Mouse (Mus musculus) stomach, embryonic 15.5 days (tissue): Measurements from ENCODE around the gene Mrpl57. TPM values are rescaled to one million over a fixed set of nuclear protein-coding genes. Genes with fewer than 3 reads are reported as not detected.
"Not testable (repeated sequence)": the region's sequence is repeated elsewhere in the genome, so short reads cannot be mapped to it uniquely, and the experiment has no call there.

Experiments
- ATAC-seq: fragments of 200-750 bp; cut with Nextera tagmentation; 2 replicates; pipeline ENCODE4 v1.8.0; 2017; ENCODE audit warnings: low read depth, moderate number of reproducible peaks, moderate TSS enrichment; ENCODE audit not compliant: insufficient read depth, low FRiP score
- H3K27ac ChIP-seq: fragments of 300-500 bp; sonication (generic); 2 replicates; pipeline ENCODE4 v1.5.1; 2015; ENCODE audit warnings: mild to moderate bottlenecking, inconsistent platforms
- H3K27me3 ChIP-seq: fragments of 300-500 bp; sonication (generic); replicated peaks from 2 replicates; pipeline ENCODE4 v1.6.1; 2015; ENCODE audit warnings: inconsistent platforms
- H3K36me3 ChIP-seq: fragments of 300-500 bp; sonication (generic); 2 replicates; pipeline ENCODE4 v1.6.1; 2015; ENCODE audit warnings: inconsistent platforms
- H3K4me1 ChIP-seq: fragments of 300-500 bp; sonication (generic); 2 replicates; pipeline ENCODE4 v1.6.1; 2015; ENCODE audit warnings: inconsistent platforms
- H3K4me2 ChIP-seq: fragments of 300-500 bp; sonication (generic); 2 replicates; pipeline ENCODE4 v1.6.1; 2015; ENCODE audit warnings: mild to moderate bottlenecking, inconsistent platforms
- H3K4me3 ChIP-seq: fragments of 300-500 bp; sonication (generic); replicated peaks from 2 replicates; pipeline ENCODE4 v1.5.1; 2015; ENCODE audit warnings: inconsistent platforms
- H3K9ac ChIP-seq: fragments of 300-500 bp; sonication (generic); 2 replicates; pipeline ENCODE4 v1.6.1; 2015; ENCODE audit warnings: inconsistent platforms
- H3K9me3 ChIP-seq: fragments of 300-500 bp; sonication (generic); 2 replicates; pipeline ENCODE4 v1.6.1; 2016; ENCODE audit warnings: inconsistent platforms
- WGBS: fragments of 180-500 bp; shearing (Covaris S2); methylation state at CpG from one replicate; pipeline ENCODE4 v1.1.7; 2015; 5-methylcytosine and 5-hydroxymethylcytosine counted together
- polyA plus RNA-seq: library from polyadenylated mRNA; unstranded; fragments of >200 nt; fragmentation: Nextera tagmentation; extraction: Ambion mirVana; gene quantifications from 2 replicates; pipeline ENCODE4 v1.2.1, GENCODE M21; 2015

Gene Mrpl57
- polyA plus RNA-seq, 1 experiment from 2014 or later, result 186 TPM

DNA sequence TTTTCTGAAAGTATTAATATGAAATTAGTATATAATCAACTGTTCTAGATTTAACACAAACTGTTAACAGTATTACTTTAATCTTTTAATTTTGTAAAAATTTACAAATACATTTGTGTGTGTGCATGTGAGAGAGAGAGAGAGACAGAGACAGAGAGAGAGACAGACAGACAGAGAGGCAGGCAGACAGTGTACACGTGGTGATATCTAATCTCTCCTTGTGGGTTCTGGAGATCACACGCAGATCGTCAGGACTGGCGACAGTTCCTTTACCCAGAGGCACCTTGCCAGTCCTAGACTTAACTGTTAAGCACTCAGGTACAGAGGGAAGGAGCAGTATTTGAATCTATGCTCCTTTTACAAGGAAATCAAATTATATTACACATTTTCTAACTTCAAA, 5.2 kb upstream of the Mrpl57 start:
- WGBS, result 70% methylated on average over 4 of the region's 4 CpGs
- no peak overlapping the region for H3K4me2 ChIP-seq
- no peaks in the 10 kb centered on the region for H3K9me3 ChIP-seq
- H3K4me3 ChIP-seq, result no peak overlapping the region
- no peaks in the 10 kb centered on the region for H3K4me1 ChIP-seq
- no peak overlapping the region for H3K9ac ChIP-seq
- ATAC-seq, result no peak
- no peaks in the 10 kb centered on the region for H3K27me3 ChIP-seq
- H3K27ac ChIP-seq, result no peak overlapping the region
- H3K36me3 ChIP-seq, result peaks cover 19% of the 10 kb centered on the region; the same call in 1 of the 2 replicates

- no peaks in the 10 kb centered on the region for H3K27me3 ChIP-seq
- no peak overlapping the region for H3K27ac ChIP-seq
- ATAC-seq, result no peak
- 44% methylated on average over 1 of the region's 1 CpGs for WGBS
- H3K36me3 ChIP-seq, result no peaks in the 10 kb centered on the region
- H3K4me3 ChIP-seq, result peak overlapping the region; percentile 90
- H3K4me2 ChIP-seq, result peak overlapping the region; percentile 73
- no peaks in the 10 kb centered on the region for H3K9me3 ChIP-seq
- peak overlapping the region; percentile 96; the same call in 1 of the 2 replicates for H3K9ac ChIP-seq
- H3K4me1 ChIP-seq, result peaks cover 7% of the 10 kb centered on the region; the same call in 1 of the 2 replicates
These were observed 1.2 kb downstream of the Mrpl57 start for GRCm38 (mm10) chr14:57827284-57827683.

DNA sequence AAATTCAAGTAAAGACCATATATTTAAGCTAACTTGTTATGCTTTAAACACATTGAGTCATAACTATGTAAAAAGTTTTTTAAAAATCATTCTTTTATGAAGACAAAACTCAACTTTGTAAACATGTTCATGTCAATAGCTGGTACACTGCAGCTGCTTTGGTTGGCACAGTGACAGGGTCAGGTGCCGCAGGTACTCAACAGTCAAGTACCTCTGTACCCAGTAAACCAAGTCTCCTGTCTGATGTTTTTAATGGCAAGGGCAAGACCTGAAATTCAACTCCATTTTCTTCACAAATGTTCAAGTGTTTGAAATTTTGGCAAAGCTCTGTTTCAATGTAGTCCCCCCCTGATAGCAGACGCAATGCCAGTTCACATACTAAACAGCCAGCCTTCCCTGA, 7.5 kb downstream of the Mrpl57 start:
- Histone ChIP-seq H3K9ac (no peak overlapping the region), H3K27ac (no peak overlapping the region), H3K4me3 (no peak overlapping the region), H3K9me3 (no peaks in the 10 kb centered on the region), H3K4me2 (no peak overlapping the region), H3K27me3 (no peaks in the 10 kb centered on the region), H3K36me3 (peaks cover 13% of the 10 kb centered on the region), H3K4me1 (no peaks in the 10 kb centered on the region)
- ATAC-seq, result no peak
- 92% methylated on average over 2 of the region's 2 CpGs for WGBS

GRCm38 (mm10) chr14:57835157-57835556, 9.1 kb downstream of the Mrpl57 start:
- Histone ChIP-seq H3K27me3 (no peaks in the 10 kb centered on the region), H3K9me3 (no peaks in the 10 kb centered on the region), H3K9ac (no peak overlapping the region), H3K36me3 (peaks cover 22% of the 10 kb centered on the region), H3K27ac (no peak overlapping the region), H3K4me3 (no peak overlapping the region), H3K4me1 (no peaks in the 10 kb centered on the region), H3K4me2 (no peak overlapping the region)
- WGBS, result 84% methylated on average over 10 of the region's 10 CpGs
- ATAC-seq, result no peak

DNA sequence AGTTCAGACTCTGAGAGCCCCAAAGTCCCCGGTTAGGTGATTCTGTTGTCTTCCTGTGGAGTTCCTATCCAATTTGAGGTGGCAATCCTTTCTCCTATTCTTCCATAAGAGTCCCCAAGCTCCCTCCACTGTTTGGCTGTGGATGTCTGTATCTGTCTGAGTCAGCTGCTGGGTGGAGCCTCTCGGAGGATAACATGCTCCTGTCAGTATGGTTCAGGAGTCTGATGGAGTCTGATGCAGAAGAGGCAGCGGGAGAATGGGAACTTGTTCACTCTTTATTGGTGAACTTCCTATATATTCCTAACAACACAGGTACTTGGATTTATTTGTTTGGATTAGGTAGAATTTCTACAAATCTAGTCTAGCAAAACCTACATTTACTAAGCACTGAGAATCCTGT, 18.5 kb downstream of the Mrpl57 start:
- ATAC-seq, result no peak
- Histone ChIP-seq H3K27ac (no peak overlapping the region), H3K9ac (no peak overlapping the region), H3K4me2 (no peak overlapping the region), H3K36me3 (peaks cover 9% of the 10 kb centered on the region; the same call in 1 of the 2 replicates), H3K9me3 (no peaks in the 10 kb centered on the region), H3K4me1 (no peaks in the 10 kb centered on the region), H3K4me3 (no peak overlapping the region), H3K27me3 (no peaks in the 10 kb centered on the region)
- WGBS, result 90% methylated on average over 3 of the region's 3 CpGs

DNA sequence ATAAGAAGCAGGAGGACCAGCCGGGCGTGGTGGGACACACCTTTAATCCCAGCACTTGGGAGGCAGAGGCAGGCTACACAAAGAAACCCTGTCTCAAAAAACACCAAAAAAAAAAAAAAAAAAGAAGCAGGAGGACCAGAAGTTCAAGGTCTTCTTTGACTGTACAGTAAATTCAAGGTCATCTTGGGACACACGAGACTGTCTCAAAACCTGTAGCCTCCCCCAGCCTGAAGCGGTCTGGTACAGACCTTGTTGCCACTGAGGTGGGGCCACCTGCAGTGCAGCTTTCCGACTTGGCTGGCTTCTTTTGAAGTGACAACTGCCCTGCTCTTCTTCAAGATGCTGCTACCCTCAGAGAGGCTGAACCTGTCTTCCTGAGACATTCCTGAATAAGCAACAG, 22.0 kb downstream of the Mrpl57 start:
- not testable (repeated sequence) for H3K4me1 ChIP-seq, H3K27ac ChIP-seq, H3K36me3 ChIP-seq, H3K4me2 ChIP-seq, H3K9ac ChIP-seq, H3K27me3 ChIP-seq, H3K9me3 ChIP-seq, H3K4me3 ChIP-seq, ATAC-seq
- 83% methylated on average over 5 of the region's 5 CpGs for WGBS

GRCm38 (mm10) chr14:57848646-57849045, 22.6 kb downstream of the Mrpl57 start:
- Histone ChIP-seq H3K9ac (no peak overlapping the region), H3K9me3 (no peaks in the 10 kb centered on the region), H3K36me3 (0 out of 2 replicates have a peak, but pooled peaks cover 3% of the 10 kb centered on the region), H3K4me1 (no peaks in the 10 kb centered on the region), H3K27ac (no peak overlapping the region), H3K4me3 (no peak overlapping the region), H3K27me3 (no peaks in the 10 kb centered on the region), H3K4me2 (no peak overlapping the region)
- WGBS, result 93% methylated on average over 2 of the region's 2 CpGs
- ATAC-seq, result no peak

- Histone ChIP-seq H3K4me2 (no peak overlapping the region), H3K36me3 (0 out of 2 replicates have a peak, but pooled peaks cover 3% of the 10 kb centered on the region), H3K4me1 (no peaks in the 10 kb centered on the region), H3K9ac (no peak overlapping the region), H3K4me3 (no peak overlapping the region), H3K27me3 (no peaks in the 10 kb centered on the region), H3K27ac (no peak overlapping the region), H3K9me3 (no peaks in the 10 kb centered on the region)
- 83% methylated on average over 3 of the region's 3 CpGs for WGBS
- no peak for ATAC-seq
These were observed 24.3 kb downstream of the Mrpl57 start for GRCm38 (mm10) chr14:57850330-57850729.

- Histone ChIP-seq H3K9ac (no peak overlapping the region), H3K9me3 (no peaks in the 10 kb centered on the region)
These were observed 26.9 kb downstream of the Mrpl57 start for GRCm38 (mm10) chr14:57852961-57853360.

DNA sequence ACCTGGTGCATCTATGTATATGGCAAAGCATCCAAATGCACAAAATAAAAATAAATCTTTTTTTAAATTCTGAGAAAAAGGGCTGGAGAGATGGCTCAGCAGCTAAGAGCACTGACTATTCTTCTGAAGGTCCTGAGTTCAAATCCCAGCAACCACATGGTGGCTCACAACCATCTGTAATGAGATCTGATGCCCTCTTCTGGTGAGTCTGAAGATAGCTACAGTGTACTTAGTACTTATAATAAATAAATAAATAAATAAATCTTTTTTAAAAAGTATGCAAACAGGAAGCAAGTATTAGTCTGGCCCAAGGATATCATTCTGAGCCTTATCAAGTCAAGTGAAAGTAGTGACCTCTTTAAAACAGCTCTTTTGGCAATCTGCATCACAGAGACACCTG, 30.0 kb downstream of the Mrpl57 start:
- not testable (repeated sequence) for H3K36me3 ChIP-seq, H3K9me3 ChIP-seq, H3K4me2 ChIP-seq, H3K27me3 ChIP-seq, ATAC-seq, H3K4me3 ChIP-seq, H3K9ac ChIP-seq, H3K27ac ChIP-seq, H3K4me1 ChIP-seq

More at GRCm38 (mm10) chr14:57852961-57853360, 26.9 kb downstream of the Mrpl57 start:
- H3K4me3 ChIP-seq, result no peak overlapping the region
- no peak for ATAC-seq
- H3K4me1 ChIP-seq, result no peaks in the 10 kb centered on the region
- H3K27ac ChIP-seq, result no peak overlapping the region
- H3K4me2 ChIP-seq, result no peak overlapping the region
- WGBS, result 85% methylated on average over 2 of the region's 2 CpGs
- peaks cover 3% of the 10 kb centered on the region; the same call in 1 of the 2 replicates for H3K36me3 ChIP-seq
- no peaks in the 10 kb centered on the region for H3K27me3 ChIP-seq

DNA sequence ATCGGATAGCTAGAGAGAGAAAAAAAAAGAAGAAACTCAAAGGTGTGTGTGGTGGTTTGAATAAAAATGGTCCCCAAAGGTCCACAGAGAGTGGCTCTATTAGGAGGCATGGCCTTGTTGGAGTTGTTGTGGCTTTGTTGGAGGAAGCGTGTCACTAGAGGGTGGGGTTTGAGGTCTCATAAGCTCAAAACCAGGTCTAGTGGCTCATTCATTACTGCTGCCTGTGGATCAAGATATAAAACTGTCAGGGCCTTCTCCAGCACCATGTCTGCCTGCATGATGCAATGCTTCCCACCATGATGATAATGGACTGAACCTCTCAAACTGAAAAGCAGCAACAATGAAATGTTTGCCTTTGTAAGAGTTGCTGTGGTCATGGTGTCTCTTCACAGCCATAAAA, 32.6 kb downstream of the Mrpl57 start:
- no peak overlapping the region for H3K4me3 ChIP-seq
- WGBS, result 82% methylated on average over 2 of the region's 2 CpGs
- H3K4me1 ChIP-seq, result no peaks in the 10 kb centered on the region
- no peaks in the 10 kb centered on the region for H3K27me3 ChIP-seq
- H3K36me3 ChIP-seq, result peaks cover 8% of the 10 kb centered on the region; the same call in 1 of the 2 replicates
- no peaks in the 10 kb centered on the region for H3K9me3 ChIP-seq
- no peak overlapping the region for H3K9ac ChIP-seq
- ATAC-seq, result no peak
- H3K27ac ChIP-seq, result no peak overlapping the region
- no peak overlapping the region for H3K4me2 ChIP-seq

DNA sequence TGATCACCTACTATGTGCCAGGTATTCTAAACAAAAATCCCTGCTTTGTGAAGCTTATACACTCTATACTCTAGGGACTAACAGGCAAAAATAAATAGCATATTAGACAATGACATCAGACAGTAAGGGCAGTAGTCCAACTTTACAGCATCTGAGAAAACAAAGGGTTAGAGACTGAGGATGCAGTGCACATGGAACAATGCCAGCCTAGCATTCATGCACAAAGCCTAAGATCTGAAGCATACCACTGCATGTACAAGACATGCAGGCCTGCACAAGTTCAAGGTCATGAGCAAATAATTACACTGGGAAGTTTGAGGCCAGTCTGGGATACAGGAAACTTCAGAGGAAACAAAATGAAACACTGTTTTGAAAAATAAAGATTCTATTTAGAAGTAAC, 33.5 kb downstream of the Mrpl57 start:
- no peak overlapping the region for H3K4me2 ChIP-seq
- no peak overlapping the region for H3K9ac ChIP-seq
- no peaks in the 10 kb centered on the region for H3K4me1 ChIP-seq
- no peaks in the 10 kb centered on the region for H3K9me3 ChIP-seq
- H3K4me3 ChIP-seq, result no peak overlapping the region
- H3K27ac ChIP-seq, result no peak overlapping the region
- no peak for ATAC-seq
- H3K27me3 ChIP-seq, result no peaks in the 10 kb centered on the region
- peaks cover 14% of the 10 kb centered on the region; the same call in 1 of the 2 replicates for H3K36me3 ChIP-seq

DNA sequence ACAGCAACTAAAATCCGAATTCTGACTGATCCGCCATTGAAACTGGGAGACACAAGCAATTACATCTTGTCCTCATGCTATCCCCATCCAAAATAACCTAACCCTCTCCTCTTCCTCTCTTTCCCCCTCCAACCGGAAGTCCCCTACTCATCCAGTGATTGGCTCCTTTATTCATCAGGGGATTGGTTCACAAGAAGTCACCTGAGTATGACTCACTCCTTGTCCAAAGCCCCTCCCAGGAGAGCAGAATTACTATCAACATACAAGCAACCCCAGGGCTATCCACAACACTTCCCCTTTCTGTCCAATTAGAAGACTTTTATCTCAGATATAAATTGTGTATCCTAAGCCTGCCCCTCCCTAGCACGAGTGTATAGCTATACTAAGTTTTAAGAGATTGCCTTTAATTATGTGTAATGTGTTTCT, 36.0 kb downstream of the Mrpl57 start:
- Histone ChIP-seq H3K4me1 (no peaks in the 10 kb centered on the region), H3K9me3 (no peaks in the 10 kb centered on the region), H3K9ac (no peak overlapping the region), H3K4me2 (no peak overlapping the region), H3K36me3 (peaks cover 27% of the 10 kb centered on the region; the same call in 1 of the 2 replicates), H3K27ac (no peak overlapping the region), H3K27me3 (no peaks in the 10 kb centered on the region), H3K4me3 (no peak overlapping the region)
- ATAC-seq, result no peak
- 86% methylated on average over 4 of the region's 4 CpGs for WGBS
